Mouse (Mus musculus) lung, embryonic 14.5 days (tissue): ENCODE measurements around the gene Dnase1. TPM values are rescaled to one million over a fixed set of nuclear protein-coding genes. Genes with fewer than 3 reads are reported as not detected.

ENCODE experiments used
- ATAC-seq: fragments of 200-750 bp; cut with Nextera tagmentation; 2 replicates; pipeline ENCODE4 v1.8.0; 2017; ENCODE audit warnings: mild to moderate bottlenecking, moderate TSS enrichment, moderate library complexity; ENCODE audit not compliant: insufficient read depth
- DNase-seq: peaks from one replicate; pipeline ENCODE4 v3.0.0-alpha.2; 2015
- H3K27ac ChIP-seq: fragments of 300-500 bp; sonication (generic); 2 replicates; pipeline ENCODE4 v1.5.1; 2014; ENCODE audit warnings: low read depth, mild to moderate bottlenecking, moderate library complexity
- H3K27me3 ChIP-seq: fragments of 300-500 bp; sonication (generic); 2 replicates; pipeline ENCODE4 v1.6.1; 2014; ENCODE audit warnings: low read length, control low read depth; ENCODE audit not compliant: insufficient read depth
- H3K36me3 ChIP-seq: fragments of 300-500 bp; sonication (generic); 2 replicates; pipeline ENCODE4 v1.6.1; 2014; ENCODE audit warnings: control low read depth; ENCODE audit not compliant: insufficient read depth
- H3K4me1 ChIP-seq: fragments of 300-500 bp; sonication (generic); 2 replicates; pipeline ENCODE4 v1.6.1; 2014; ENCODE audit warnings: antibody characterized with exemption, control low read depth; ENCODE audit not compliant: insufficient read depth
- H3K4me2 ChIP-seq: fragments of 300-500 bp; sonication (generic); 2 replicates; pipeline ENCODE4 v1.6.1; 2014; ENCODE audit warnings: mild to moderate bottlenecking
- H3K4me3 ChIP-seq: fragments of 300-500 bp; sonication (generic); 2 replicates; pipeline ENCODE4 v1.5.1; 2014; ENCODE audit warnings: low read depth, low read length
- H3K9ac ChIP-seq: fragments of 300-500 bp; sonication (generic); 2 replicates; pipeline ENCODE4 v1.6.1; 2014
- H3K9me3 ChIP-seq: fragments of 300-500 bp; sonication (generic); 2 replicates; pipeline ENCODE4 v1.6.1; 2016; ENCODE audit warnings: low read depth, low read length, control low read depth
- CTCF ChIP-seq: IDR thresholded peaks from 2 replicates; pipeline ENCODE4 v1.5.1; 2016; ENCODE audit warnings: antibody characterized with exemption, low read depth
- WGBS: fragments of 180-500 bp; shearing (Covaris S2); extraction: QIAGEN DNeasy Blood & Tissue Kit; methylation state at CpG from one replicate; pipeline ENCODE4 v1.1.7; 2014; 5-methylcytosine and 5-hydroxymethylcytosine counted together
- polyA plus RNA-seq: library from polyadenylated mRNA; unstranded; fragments of >200 nt; fragmentation: Nextera tagmentation; extraction: Ambion mirVana; gene quantifications from 2 replicates; pipeline ENCODE4 v1.2.1, GENCODE M21; 2014

Gene Dnase1
- polyA plus RNA-seq, 1 experiment from 2014 or later, result 4.9 TPM

GRCm38 (mm10) chr16:4021241-4021640, 15.5 kb upstream of the Dnase1 start:
- no peaks in the 10 kb centered on the region for H3K4me1 ChIP-seq
- H3K27me3 ChIP-seq, result no peaks in the 10 kb centered on the region
- peak; percentile 6; the same call in 1 of the 2 replicates for TF ChIP-seq CTCF
- no peak overlapping the region for H3K9ac ChIP-seq
- WGBS, result 80% methylated on average over 1 of the region's 1 CpGs
- H3K36me3 ChIP-seq, result no peaks in the 10 kb centered on the region
- no peaks in the 10 kb centered on the region for H3K9me3 ChIP-seq
- no peak for ATAC-seq
- H3K4me3 ChIP-seq, result no peak overlapping the region
- H3K27ac ChIP-seq, result no peak overlapping the region
- no peak overlapping the region for H3K4me2 ChIP-seq
- no peak for DNase-seq

GRCm38 (mm10) chr16:4022719-4023118, 14.0 kb upstream of the Dnase1 start:
- no peaks in the 10 kb centered on the region for H3K36me3 ChIP-seq
- no peaks in the 10 kb centered on the region for H3K4me1 ChIP-seq
- no peak overlapping the region for H3K4me3 ChIP-seq
- H3K9me3 ChIP-seq, result no peaks in the 10 kb centered on the region
- WGBS, result 71% methylated on average over 4 of the region's 4 CpGs
- H3K9ac ChIP-seq, result no peak overlapping the region
- no peaks in the 10 kb centered on the region for H3K27me3 ChIP-seq
- ATAC-seq, result no peak
- DNase-seq, result no peak
- H3K4me2 ChIP-seq, result no peak overlapping the region
- no peak for TF ChIP-seq CTCF
- H3K27ac ChIP-seq, result no peak overlapping the region

DNA sequence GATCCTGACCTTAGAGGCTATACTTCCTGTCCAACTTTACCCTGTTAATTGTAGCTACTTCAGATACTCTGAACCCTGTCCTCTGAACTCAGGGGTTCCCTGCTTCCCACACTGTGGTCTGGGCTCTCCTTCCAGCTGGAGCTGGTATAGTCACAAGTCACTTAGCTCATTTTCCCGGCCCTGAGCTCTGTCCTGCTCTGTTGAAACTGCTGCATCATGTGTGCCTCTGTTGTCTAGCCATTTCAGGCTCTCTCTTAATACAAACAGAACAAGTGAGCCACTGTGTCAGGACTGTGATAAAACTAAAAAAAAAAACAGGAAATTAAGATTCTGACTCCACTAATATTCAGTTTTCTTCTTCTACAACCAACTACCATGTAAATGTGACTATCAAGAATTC, 10.1 kb upstream of the Dnase1 start:
- 47% methylated on average over 1 of the region's 1 CpGs for WGBS
- H3K4me3 ChIP-seq, result no peak overlapping the region
- no peak overlapping the region for H3K27ac ChIP-seq
- DNase-seq (no peak), ATAC-seq (no peak)
- H3K9ac ChIP-seq, result no peak overlapping the region
- H3K9me3 ChIP-seq, result no peaks in the 10 kb centered on the region
- no peak for TF ChIP-seq CTCF
- H3K27me3 ChIP-seq, result no peaks in the 10 kb centered on the region
- H3K4me2 ChIP-seq, result no peak overlapping the region
- H3K36me3 ChIP-seq, result no peaks in the 10 kb centered on the region
- no peaks in the 10 kb centered on the region for H3K4me1 ChIP-seq

DNA sequence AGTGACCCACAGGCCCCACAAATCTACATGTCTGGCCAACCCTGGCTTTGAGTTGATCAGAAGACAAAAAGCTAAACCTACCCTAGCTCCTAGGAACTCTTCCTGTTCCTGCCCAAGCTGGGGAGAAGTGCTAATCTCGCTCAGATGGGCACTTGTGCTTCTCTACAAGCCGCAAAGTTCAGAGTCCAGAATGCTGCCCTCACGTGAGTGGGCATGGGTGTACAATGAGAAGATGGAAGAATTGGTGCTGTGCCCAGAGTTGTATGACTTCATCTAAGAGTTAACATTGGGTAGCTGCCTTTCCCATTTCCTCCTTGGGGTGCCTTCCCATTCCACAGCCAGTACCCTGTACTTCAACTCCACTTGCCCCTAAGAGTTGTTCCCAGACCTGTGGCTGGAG, 9.5 kb upstream of the Dnase1 start:
- 75% methylated on average over 3 of the region's 3 CpGs for whole genome bisulfite sequencing

DNA sequence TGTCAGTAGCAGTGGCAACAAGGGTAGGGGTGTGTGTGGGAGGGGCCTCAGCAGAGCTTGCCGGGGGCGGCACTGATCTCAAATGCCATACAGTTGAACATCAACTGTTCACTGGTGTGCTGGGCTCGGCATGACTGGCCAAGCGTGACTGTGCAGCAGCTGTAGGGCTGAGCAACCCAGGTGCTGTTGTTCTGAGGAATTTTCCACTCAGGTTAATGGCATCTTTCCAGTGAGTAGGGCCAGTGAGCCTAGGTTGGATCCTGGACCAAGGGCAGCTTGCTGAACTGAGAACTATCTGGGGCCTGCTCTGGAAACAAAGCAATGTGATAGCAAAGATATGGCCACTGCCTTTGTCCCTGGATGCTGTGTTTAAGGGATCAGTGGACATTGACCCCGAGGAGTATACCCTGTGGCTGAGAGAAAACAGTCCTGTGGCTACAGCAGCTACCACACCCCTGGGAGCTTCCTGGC, 7.3 kb upstream of the Dnase1 start:
- Histone ChIP-seq H3K27ac (no peak overlapping the region), H3K9me3 (no peaks in the 10 kb centered on the region), H3K27me3 (no peaks in the 10 kb centered on the region), H3K4me3 (no peak overlapping the region), H3K9ac (no peak overlapping the region), H3K4me1 (no peaks in the 10 kb centered on the region), H3K4me2 (no peak overlapping the region), H3K36me3 (no peaks in the 10 kb centered on the region)
- 84% methylated on average over 5 of the region's 5 CpGs for WGBS
- no peak for ATAC-seq
- TF ChIP-seq CTCF, result no peak
- DNase-seq, result no peak

More for the DNA sequence above, 9.5 kb upstream of the Dnase1 start:
- no peak for TF ChIP-seq CTCF
- ATAC-seq (no peak), DNase-seq (no peak)
- H3K4me1 ChIP-seq, result no peaks in the 10 kb centered on the region
- no peak overlapping the region for H3K27ac ChIP-seq
- no peaks in the 10 kb centered on the region for H3K36me3 ChIP-seq
- H3K4me2 ChIP-seq, result no peak overlapping the region
- H3K4me3 ChIP-seq, result no peak overlapping the region
- H3K9ac ChIP-seq, result no peak overlapping the region
- H3K27me3 ChIP-seq, result no peaks in the 10 kb centered on the region
- H3K9me3 ChIP-seq, result no peaks in the 10 kb centered on the region

GRCm38 (mm10) chr16:4030501-4030900, 6.2 kb upstream of the Dnase1 start:
- no peak for TF ChIP-seq CTCF
- Histone ChIP-seq H3K27ac (no peak overlapping the region), H3K27me3 (no peaks in the 10 kb centered on the region), H3K4me3 (no peak overlapping the region), H3K4me2 (no peak overlapping the region), H3K4me1 (no peaks in the 10 kb centered on the region), H3K36me3 (no peaks in the 10 kb centered on the region), H3K9ac (no peak overlapping the region), H3K9me3 (no peaks in the 10 kb centered on the region)
- DNase-seq, result no peak
- 91% methylated on average over 10 of the region's 10 CpGs for whole genome bisulfite sequencing
- ATAC-seq, result no peak

DNA sequence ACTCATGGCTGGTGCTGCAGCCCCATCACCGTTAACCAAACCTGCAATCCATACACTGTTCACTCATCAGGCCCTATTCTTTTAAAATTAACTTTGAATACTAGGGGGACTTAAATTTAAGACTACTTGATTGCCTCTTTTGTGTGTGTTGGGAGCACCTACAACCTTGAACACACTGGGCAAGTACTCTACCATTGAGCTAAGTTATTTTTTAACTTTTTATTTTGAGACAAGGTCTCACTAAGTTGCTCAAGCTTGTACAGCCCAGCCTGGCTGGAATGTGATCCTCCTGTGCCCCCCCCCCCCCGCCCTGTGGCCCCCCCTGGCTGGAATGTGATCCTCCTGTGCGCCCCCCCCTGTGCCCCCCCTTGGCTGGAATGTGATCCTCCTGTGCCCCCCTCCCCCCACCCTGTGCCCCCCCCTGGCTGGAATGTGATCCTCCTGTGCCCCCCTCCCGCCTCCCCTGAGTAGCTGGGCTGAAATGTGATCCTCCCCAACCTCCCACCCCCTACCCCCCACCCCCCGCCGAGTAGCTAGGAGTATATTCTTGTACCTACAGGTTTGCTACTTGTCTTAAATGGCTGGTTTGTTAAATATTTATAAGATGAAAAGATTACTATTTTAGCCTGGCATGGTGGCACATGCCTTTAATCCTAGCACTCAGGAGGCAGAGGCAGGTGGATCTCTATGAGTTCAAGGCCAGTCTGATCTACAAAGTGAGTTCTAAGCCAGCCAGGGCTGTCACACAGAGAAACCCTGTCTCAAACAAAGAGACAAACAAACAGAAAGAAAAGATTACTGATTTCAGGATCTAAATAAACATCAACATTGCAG, 5.1 kb upstream of the Dnase1 start:
- no peak overlapping the region for H3K9ac ChIP-seq
- no peaks in the 10 kb centered on the region for H3K9me3 ChIP-seq
- no peaks in the 10 kb centered on the region for H3K4me1 ChIP-seq
- no peak for ATAC-seq
- TF ChIP-seq CTCF, result no peak
- peaks cover 1% of the 10 kb centered on the region; the same call in 1 of the 2 replicates for H3K36me3 ChIP-seq
- H3K27ac ChIP-seq, result no peak overlapping the region
- WGBS, result 54% methylated on average over 6 of the region's 6 CpGs
- no peak for DNase-seq
- H3K4me3 ChIP-seq, result no peak overlapping the region
- no peak overlapping the region for H3K4me2 ChIP-seq
- no peaks in the 10 kb centered on the region for H3K27me3 ChIP-seq
